Mouse (Mus musculus): Measurements from ENCODE around the gene Skap1. TPM values are rescaled to one million over a fixed set of nuclear protein-coding genes. Genes with fewer than 3 reads are reported as not detected.

The Skap1 gene
- total and polyA plus RNA-seq, 2 experiments from 2014 or later, result 0.11 TPM; not detected in 1

DNA sequence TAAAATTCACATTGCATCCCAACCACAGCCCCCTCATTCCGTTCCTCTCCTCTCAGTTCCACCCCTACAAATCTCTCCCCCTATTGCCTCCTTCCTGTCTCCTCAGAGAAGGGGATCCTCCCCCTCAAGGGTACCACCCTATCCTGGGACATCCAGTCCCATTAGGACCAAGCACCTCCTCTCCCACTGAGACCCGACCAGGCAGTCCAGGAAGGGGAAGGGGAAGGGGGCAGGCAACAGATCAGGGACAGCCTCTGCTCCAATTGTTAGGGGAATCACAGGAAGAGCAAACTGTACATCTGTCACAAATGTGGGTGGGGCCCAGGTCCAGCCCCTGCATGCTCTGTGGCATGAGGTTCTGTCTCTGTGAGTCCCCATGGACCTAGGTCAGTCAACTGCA, 37.6 kb upstream of the Skap1 start:
- Histone ChIP-seq H3K36me3 (replicated peaks; ENCODE audit: control insufficient read depth, insufficient read depth, low read length) (no peaks in the 10 kb centered on the region), H3K4me2 (ENCODE audit: low read depth, low read length) (no peak overlapping the region), H3K27me3 (ENCODE audit: control insufficient read depth, insufficient read depth, low read length) (peaks cover 6% of the 10 kb centered on the region; the same call in 1 of the 2 replicates), H3K27ac (ENCODE audit: low read depth) (no peak overlapping the region), H3K9ac (replicated peaks; ENCODE audit: low read depth, low read length) (no peak overlapping the region), H3K9me3 (replicated peaks; ENCODE audit: control insufficient read depth, low read length) (no peaks in the 10 kb centered on the region), H3K4me1 (ENCODE audit: control insufficient read depth, insufficient read depth) (no peaks in the 10 kb centered on the region), H3K4me3 (ENCODE audit: low read depth, low read length) (no peak overlapping the region)
- no peak for DNase-seq (ENCODE audit: low spot score)
- TF ChIP-seq EP300 (IDR thresholded peaks at IDR 0.05; ENCODE audit: low read depth) (peak; percentile 46; the same call in 1 of the 2 replicates), CTCF (IDR thresholded peaks at IDR 0.05; ENCODE audit: low read depth) (no peak)
- 30% methylated on average over 2 of the region's 2 CpGs for WGBS
- peak; percentile 62 for ATAC-seq (ENCODE audit: insufficient read depth, low read depth)

DNA sequence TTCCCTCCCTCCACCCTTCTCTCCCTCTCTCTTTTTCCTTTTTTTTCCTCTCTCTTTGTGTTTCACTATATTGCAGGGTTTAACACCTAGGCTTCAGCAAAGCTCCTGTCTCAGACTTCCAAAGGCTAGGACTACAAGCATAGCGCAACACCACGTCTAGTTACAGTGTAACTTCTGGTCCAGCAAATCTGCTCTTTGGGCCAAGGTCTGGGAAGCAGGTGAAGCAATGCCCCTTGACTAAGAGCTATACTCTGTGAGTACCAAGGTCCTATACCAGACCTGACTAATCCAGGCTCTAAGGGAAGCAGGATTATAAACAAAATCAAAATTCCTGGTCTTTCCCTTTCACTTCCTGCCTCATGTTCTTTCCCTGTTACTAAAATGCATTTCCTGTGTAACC, 35.3 kb upstream of the Skap1 start:
- Histone ChIP-seq H3K4me1 (ENCODE audit: control insufficient read depth, insufficient read depth) (no peaks in the 10 kb centered on the region), H3K4me2 (ENCODE audit: low read depth, low read length) (no peak overlapping the region), H3K36me3 (replicated peaks; ENCODE audit: control insufficient read depth, insufficient read depth, low read length) (no peaks in the 10 kb centered on the region), H3K9ac (replicated peaks; ENCODE audit: low read depth, low read length) (no peak overlapping the region), H3K27me3 (ENCODE audit: control insufficient read depth, insufficient read depth, low read length) (0 out of 2 replicates have a peak, but pooled peaks cover 3% of the 10 kb centered on the region), H3K9me3 (replicated peaks; ENCODE audit: control insufficient read depth, low read length) (no peaks in the 10 kb centered on the region), H3K27ac (ENCODE audit: low read depth) (no peak overlapping the region), H3K4me3 (ENCODE audit: low read depth, low read length) (no peak overlapping the region)
- no peak for ATAC-seq (ENCODE audit: insufficient read depth, low read depth)
- DNase-seq (ENCODE audit: low spot score), result no peak
- 83% methylated on average over 2 of the region's 2 CpGs for WGBS
- TF ChIP-seq CTCF (IDR thresholded peaks at IDR 0.05; ENCODE audit: low read depth) (no peak), EP300 (IDR thresholded peaks at IDR 0.05; ENCODE audit: low read depth) (no peak)

DNA sequence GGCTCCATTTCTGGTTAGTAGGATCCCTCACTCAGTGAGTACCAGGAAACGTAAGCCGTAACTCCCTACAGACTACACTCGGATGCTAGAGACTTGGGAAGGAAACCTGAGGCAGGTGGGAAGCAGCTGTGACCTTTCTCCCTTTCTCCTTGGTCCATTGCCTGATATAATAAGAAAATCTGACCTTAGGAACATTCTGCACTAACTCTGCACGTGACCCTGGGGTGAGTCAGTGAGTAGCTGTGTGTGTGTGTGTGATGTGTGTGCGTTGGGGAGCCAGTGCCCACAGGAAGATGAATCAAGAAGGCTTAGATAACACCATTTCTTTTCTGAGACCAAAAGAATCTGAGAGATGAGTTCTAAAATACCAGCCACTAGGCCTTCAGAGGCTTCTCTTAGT, 34.5 kb upstream of the Skap1 start:
- H3K9me3 ChIP-seq (replicated peaks; ENCODE audit: control insufficient read depth, low read length), result no peaks in the 10 kb centered on the region
- ATAC-seq (ENCODE audit: insufficient read depth, low read depth) (no peak), DNase-seq (ENCODE audit: low spot score) (no peak)
- TF ChIP-seq EP300 (IDR thresholded peaks at IDR 0.05; ENCODE audit: low read depth) (no peak), CTCF (IDR thresholded peaks at IDR 0.05; ENCODE audit: low read depth) (no peak)
- 0 out of 2 replicates have a peak, but pooled peaks cover 3% of the 10 kb centered on the region for H3K27me3 ChIP-seq (ENCODE audit: control insufficient read depth, insufficient read depth, low read length)
- no peaks in the 10 kb centered on the region for H3K36me3 ChIP-seq (replicated peaks; ENCODE audit: control insufficient read depth, insufficient read depth, low read length)
- H3K4me2 ChIP-seq (ENCODE audit: low read depth, low read length), result no peak overlapping the region
- no peaks in the 10 kb centered on the region for H3K4me1 ChIP-seq (ENCODE audit: control insufficient read depth, insufficient read depth)
- no peak overlapping the region for H3K4me3 ChIP-seq (ENCODE audit: low read depth, low read length)
- no peak overlapping the region for H3K27ac ChIP-seq (ENCODE audit: low read depth)
- 58% methylated on average over 5 of the region's 5 CpGs for WGBS
- H3K9ac ChIP-seq (replicated peaks; ENCODE audit: low read depth, low read length), result no peak overlapping the region

DNA sequence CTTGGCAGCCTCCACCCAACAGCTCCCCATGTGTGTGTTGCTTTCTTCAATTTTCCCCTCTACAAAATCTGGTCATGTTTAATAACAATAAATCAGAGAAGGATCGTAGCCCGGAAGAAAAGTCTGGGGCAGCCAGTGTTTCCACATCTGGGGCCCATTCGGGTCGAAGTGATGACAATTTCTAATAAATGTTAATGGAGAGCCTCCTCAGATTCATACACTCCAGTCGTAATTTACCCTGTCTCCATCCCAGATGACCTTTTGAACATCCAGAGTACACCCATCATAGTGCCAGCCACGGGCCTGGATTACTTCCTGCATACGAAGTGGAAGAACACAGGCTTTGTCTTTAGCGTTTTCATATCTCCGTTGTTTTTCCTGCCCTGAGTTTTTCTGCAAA, 32.5 kb upstream of the Skap1 start:
- DNase-seq (ENCODE audit: low spot score), result no peak
- Histone ChIP-seq H3K4me2 (ENCODE audit: low read depth, low read length) (no peak overlapping the region), H3K9me3 (replicated peaks; ENCODE audit: control insufficient read depth, low read length) (no peaks in the 10 kb centered on the region), H3K27ac (ENCODE audit: low read depth) (no peak overlapping the region), H3K36me3 (replicated peaks; ENCODE audit: control insufficient read depth, insufficient read depth, low read length) (no peaks in the 10 kb centered on the region), H3K4me3 (ENCODE audit: low read depth, low read length) (no peak overlapping the region), H3K27me3 (ENCODE audit: control insufficient read depth, insufficient read depth, low read length) (peaks cover 7% of the 10 kb centered on the region; the same call in 1 of the 2 replicates), H3K9ac (replicated peaks; ENCODE audit: low read depth, low read length) (no peak overlapping the region), H3K4me1 (ENCODE audit: control insufficient read depth, insufficient read depth) (no peaks in the 10 kb centered on the region)
- WGBS, result 59% methylated on average over 9 of the region's 9 CpGs
- TF ChIP-seq EP300 (IDR thresholded peaks at IDR 0.05; ENCODE audit: low read depth), result no peak
- no peak for ATAC-seq (ENCODE audit: insufficient read depth, low read depth)

DNA sequence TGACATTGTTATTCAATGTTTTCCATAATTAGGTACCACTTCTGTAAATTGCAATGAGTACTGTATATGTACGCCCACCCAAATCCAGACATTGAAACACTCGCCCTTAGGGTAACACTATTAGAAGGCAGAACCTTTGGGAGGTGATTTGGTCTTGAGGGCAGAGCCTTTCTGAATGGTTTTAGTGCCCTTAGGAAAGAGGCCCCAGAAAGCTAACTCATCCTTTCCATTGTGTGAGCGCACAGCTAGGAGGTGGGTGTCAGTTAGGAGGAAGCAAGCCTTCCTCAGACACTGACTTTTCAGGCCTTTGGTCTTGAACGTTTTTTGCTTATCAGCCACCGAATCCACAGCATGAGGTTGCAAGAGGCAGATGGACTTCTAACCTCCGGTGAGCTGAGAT, 29.5 kb upstream of the Skap1 start:
- TF ChIP-seq EP300 (IDR thresholded peaks at IDR 0.05; ENCODE audit: low read depth), result no peak
- no peak for TF ChIP-seq CTCF (IDR thresholded peaks at IDR 0.05; ENCODE audit: low read depth)
- ATAC-seq (ENCODE audit: insufficient read depth, low read depth), result no peak
- DNase-seq (ENCODE audit: low spot score), result no peak

DNA sequence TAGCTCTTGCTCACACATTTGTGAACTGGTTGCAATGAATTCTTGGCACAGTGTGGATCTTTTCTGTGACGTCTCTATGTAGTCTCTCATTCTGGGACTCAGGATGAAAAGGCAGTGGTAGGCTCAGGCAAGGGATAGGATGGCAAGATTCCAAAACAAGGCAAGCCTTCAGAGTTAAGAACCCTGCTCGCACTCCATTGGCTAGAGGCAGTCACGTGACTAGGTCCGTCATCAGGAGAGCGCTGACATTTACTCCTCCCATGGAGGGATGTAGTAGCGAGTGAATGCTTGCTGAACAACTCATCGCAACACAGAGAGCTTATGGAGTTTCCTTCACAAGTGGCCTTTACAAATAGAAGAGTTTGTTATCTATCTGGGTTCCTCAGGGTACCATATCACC, 27.9 kb upstream of the Skap1 start:
- Histone ChIP-seq H3K4me2 (ENCODE audit: low read depth, low read length) (no peak overlapping the region), H3K9me3 (replicated peaks; ENCODE audit: control insufficient read depth, low read length) (no peaks in the 10 kb centered on the region), H3K4me3 (ENCODE audit: low read depth, low read length) (no peak overlapping the region), H3K9ac (replicated peaks; ENCODE audit: low read depth, low read length) (no peak overlapping the region), H3K4me1 (ENCODE audit: control insufficient read depth, insufficient read depth) (no peaks in the 10 kb centered on the region), H3K27ac (ENCODE audit: low read depth) (no peak overlapping the region), H3K27me3 (ENCODE audit: control insufficient read depth, insufficient read depth, low read length) (peaks cover 36% of the 10 kb centered on the region), H3K36me3 (replicated peaks; ENCODE audit: control insufficient read depth, insufficient read depth, low read length) (no peaks in the 10 kb centered on the region)
- no peak for DNase-seq (ENCODE audit: low spot score)
- no peak for TF ChIP-seq CTCF (IDR thresholded peaks at IDR 0.05; ENCODE audit: low read depth)
- TF ChIP-seq EP300 (IDR thresholded peaks at IDR 0.05; ENCODE audit: low read depth), result no peak
- no peak for ATAC-seq (ENCODE audit: insufficient read depth, low read depth)
- WGBS, result 49% methylated on average over 7 of the region's 7 CpGs

More for the DNA sequence above, 29.5 kb upstream of the Skap1 start:
- Histone ChIP-seq H3K9ac (replicated peaks; ENCODE audit: low read depth, low read length) (no peak overlapping the region), H3K27ac (ENCODE audit: low read depth) (no peak overlapping the region), H3K4me1 (ENCODE audit: control insufficient read depth, insufficient read depth) (no peaks in the 10 kb centered on the region), H3K4me2 (ENCODE audit: low read depth, low read length) (no peak overlapping the region), H3K9me3 (replicated peaks; ENCODE audit: control insufficient read depth, low read length) (no peaks in the 10 kb centered on the region), H3K36me3 (replicated peaks; ENCODE audit: control insufficient read depth, insufficient read depth, low read length) (no peaks in the 10 kb centered on the region), H3K4me3 (ENCODE audit: low read depth, low read length) (no peak overlapping the region), H3K27me3 (ENCODE audit: control insufficient read depth, insufficient read depth, low read length) (peaks cover 32% of the 10 kb centered on the region)
- WGBS, result 57% methylated on average over 6 of the region's 6 CpGs

Measured in heart, postnatal 0 days (tissue).